Mouse (Mus musculus): ENCODE measurements around the gene Mier3.

The Mier3 gene

DNA sequence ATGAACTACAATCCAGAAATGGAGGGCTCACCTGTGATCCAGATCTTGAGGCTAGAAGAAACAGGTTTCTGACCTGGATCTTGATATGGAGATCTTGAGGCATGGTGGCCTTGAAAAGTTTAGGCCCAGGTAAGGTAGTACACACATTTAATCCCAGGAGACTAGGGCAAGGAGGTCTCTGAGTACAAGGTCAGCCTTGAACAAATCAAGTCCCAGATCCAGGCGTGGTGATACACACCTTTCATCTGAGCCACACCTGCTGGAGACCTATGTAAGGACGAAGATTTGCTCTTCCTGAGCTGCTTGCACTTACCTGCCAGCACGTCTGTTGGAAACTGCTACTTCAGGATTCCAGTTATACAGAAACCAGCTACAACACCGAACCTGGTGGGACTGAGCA is at the start of gene Mier3:
Gene Mier3, plus strand, starts transcription at position 301 of the 400 bp plus-strand sequence.
- no peak for DNase-seq (ENCODE audit: extremely low spot score, low read depth, low spot score)

- DNase-seq (ENCODE audit: extremely low spot score, low read depth, low spot score) = no peak
Observed at GRCm38 (mm10) chr13:111634163-111635160, 46.3 kb upstream of the Mier3 start.

GRCm38 (mm10) chr13:111640319-111640718 is 40.5 kb upstream of the Mier3 start:
- DNase-seq (ENCODE audit: extremely low spot score, low read depth, low spot score) = no peak

DNA sequence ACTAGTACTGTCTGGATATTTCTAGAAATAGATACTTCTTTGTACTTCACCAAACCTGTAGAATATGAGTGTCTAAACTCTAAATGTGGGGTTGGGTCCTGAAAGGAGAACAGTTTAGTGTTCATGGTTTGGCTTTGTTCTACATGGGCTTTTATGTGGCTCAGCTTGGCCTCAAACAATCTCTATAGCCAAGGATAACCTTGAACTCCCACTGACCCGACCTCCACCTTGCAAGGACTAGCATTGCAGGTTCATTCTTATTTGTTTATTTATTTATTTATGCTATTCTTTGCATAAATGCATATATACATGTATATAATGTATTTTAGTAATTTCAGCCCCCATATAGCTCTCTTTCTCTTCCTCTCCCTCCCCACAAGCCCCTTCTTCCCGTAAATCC is 37.1 kb upstream of the Mier3 start:
- DNase-seq (ENCODE audit: extremely low spot score, low read depth, low spot score) = no peak

DNA sequence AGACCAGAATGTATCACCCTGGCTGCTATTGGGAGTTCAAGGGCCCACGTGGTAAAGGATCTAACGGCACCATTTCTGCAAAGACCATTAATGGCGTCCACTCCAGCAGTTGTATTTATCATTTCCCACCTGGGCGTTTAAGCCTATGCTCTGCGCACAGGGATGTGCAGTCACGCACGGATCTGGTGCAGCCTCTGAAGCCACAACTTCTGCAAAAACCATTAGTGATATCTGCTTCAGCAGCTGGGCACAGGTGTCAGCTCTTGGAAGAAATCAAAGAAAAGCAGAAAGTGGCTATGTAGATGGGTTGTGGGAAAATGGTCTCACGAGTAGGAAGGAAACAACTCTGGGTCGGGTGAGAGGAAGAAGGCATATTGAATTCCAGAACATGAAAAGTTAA is 34.6 kb upstream of the Mier3 start:
- DNase-seq (ENCODE audit: extremely low spot score, low read depth, low spot score) = no peak

- DNase-seq (ENCODE audit: extremely low spot score, low read depth, low spot score) = no peak
Observed at GRCm38 (mm10) chr13:111647279-111647678, 33.5 kb upstream of the Mier3 start.

DNA sequence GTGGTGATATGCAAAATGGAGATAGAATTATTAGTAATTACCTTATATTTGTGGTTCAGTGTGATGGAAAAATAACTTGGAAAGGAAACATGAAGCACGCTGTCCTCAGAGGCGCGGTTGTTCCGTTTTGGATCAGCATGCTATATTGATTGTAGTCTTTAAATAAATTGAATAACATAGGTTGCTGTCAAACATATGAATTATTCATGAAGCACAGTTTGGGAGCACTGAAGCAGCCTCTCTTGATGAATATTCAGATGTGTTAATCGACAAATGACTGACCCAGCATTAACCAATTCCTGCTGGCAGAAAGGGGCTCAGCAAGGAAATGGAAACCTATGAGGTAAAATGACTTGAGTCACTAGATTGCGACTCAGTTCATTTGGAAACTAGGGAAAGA is 29.8 kb upstream of the Mier3 start:
- DNase-seq (ENCODE audit: extremely low spot score, low read depth, low spot score) = no peak

- no peak for DNase-seq (ENCODE audit: extremely low spot score, low read depth, low spot score)
Observed at GRCm38 (mm10) chr13:111655273-111655672, 25.5 kb upstream of the Mier3 start.

GRCm38 (mm10) chr13:111655856-111656255 is 24.9 kb upstream of the Mier3 start:
- DNase-seq (ENCODE audit: extremely low spot score, low read depth, low spot score) = no peak

- no peak for DNase-seq (ENCODE audit: extremely low spot score, low read depth, low spot score)
Observed at GRCm38 (mm10) chr13:111656309-111656708, 24.5 kb upstream of the Mier3 start.

GRCm38 (mm10) chr13:111656769-111657168 is 24.0 kb upstream of the Mier3 start:
- DNase-seq (ENCODE audit: extremely low spot score, low read depth, low spot score) = no peak

GRCm38 (mm10) chr13:111658501-111659280 is 22.1 kb upstream of the Mier3 start:
- DNase-seq (ENCODE audit: extremely low spot score, low read depth, low spot score) = peak; percentile 8

- DNase-seq (ENCODE audit: extremely low spot score, low read depth, low spot score) = no peak
Observed at GRCm38 (mm10) chr13:111659430-111659829, 21.3 kb upstream of the Mier3 start.

DNA sequence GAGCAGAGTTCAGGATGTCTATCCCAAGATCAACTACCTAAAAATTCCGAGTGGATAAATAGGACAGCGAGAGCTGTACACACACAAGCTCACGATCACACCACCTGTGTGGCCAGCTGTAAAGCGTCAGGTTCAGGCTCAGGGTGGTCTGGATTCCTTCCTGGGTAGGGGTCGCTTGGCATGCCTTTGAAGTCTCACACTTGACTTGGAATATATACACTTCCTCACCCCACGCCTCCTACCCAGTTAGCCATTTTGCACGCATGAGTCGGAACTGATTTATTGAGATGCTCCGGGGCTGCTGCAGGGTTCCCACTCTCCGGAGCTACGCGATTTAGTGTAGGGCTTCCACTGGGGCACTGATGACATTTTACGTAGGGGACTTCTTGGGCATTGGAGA is 20.7 kb upstream of the Mier3 start:
- DNase-seq (ENCODE audit: extremely low spot score, low read depth, low spot score) = no peak

DNA sequence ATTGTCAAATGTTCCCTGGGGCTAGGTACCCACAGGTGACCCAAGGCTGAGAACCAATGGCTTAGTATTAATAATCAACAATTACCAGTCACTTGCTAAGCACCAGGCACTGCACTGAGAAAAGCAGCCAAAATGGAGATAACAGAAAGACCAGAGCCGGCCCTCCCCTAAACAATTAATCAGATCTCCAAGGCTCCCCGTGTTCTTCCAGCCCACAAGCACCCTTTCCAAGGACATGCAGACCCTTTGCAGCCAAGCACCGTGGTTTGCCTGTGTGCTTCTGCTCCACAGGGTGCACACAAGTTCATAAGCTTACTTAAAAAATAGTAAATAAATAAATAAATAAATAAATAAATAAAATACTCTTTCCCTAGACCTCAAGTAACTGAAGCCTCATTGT is 20.2 kb upstream of the Mier3 start:
- DNase-seq (ENCODE audit: extremely low spot score, low read depth, low spot score) = no peak

DNA sequence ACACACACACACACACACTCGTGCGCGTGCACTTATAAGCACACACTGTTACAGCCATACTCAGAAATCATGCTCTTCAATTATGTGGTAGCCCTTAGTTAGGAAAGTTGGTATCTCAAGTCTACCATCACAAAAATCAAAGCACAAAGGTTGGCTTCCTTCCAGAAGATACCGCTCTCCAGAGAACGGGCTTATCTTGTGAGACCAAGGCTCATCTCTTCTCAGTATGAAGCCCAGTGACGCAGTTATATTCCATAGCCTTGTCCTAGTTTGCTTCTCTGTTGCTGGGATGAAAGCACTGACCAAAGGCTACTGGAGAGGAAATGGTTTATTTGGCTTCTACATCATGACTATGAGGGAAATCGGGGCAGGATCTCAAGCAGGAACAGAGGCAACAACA is 12.8 kb upstream of the Mier3 start:
- no peak for DNase-seq (ENCODE audit: extremely low spot score, low read depth, low spot score)

GRCm38 (mm10) chr13:111676841-111677240 is 3.9 kb upstream of the Mier3 start:
- DNase-seq (ENCODE audit: extremely low spot score, low read depth, low spot score) = no peak

DNA sequence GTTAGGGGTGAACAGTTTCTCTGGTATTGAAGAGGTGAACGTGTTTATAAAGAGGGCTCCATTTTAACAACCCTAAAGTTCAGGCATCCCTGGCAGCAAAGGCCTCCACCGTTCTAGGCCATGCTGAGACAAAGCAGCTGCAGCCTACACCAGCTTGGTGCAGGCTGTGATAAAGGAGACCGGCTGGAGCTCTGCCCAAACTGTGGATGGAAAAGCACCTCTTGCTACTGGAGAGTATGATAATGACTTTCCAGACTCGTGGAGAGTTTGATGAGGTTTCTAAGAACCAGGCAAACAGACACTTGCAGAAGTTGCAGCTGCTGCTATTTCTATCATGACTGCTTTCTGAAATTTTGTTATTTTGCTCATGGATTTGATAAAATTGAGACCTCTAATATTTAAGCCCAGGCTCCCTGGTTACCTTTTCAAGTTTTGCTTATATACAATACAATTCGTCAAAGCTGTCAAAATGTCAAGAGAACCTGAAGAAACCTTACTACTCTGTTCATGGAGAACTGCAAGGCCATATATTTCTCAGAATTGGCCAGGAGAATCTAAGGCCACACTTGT is 3.4 kb downstream of the Mier3 start:
- DNase-seq (ENCODE audit: extremely low spot score, low read depth, low spot score) = no peak

GRCm38 (mm10) chr13:111685751-111686462 is 5.1 kb downstream of the Mier3 start:
- DNase-seq (ENCODE audit: extremely low spot score, low read depth, low spot score) = no peak

DNA sequence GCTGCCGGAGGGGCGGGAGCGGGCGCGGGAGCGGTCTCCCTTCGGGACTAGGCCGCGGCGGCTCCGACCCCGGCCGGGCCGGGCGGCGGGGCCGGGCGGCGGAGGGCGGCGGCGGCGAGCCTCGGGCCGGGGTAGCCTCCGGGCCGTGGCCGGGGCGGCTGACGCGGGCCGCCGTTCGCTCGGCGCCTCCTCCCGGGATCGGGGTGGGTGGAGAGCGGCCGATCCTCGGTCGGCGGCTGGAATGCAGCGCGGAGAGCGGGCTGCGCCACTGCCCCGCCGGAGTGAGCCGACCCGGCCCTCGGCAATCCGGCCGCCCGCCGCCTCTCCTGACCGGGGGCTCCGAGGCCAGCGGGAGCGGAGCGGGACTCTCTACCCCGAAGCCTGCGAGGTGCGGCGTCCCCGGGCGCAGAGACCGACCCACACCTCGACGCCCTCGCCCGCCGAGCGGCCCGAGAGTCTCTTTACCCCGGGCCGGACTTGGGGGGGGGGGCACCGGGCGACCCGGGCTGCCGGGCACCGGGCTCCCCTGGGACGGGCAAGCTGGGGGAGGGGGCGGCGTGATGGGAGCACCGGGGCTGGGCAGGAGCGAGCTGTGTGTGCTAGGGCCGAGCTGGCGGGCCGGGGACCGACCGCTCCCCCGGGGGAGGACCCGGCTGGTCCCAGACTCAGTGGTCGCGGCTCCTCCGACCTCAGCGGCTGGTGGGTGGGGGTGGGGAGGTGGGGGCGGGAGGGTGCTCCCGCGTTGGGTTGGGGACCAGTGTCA is 5.9 kb downstream of the Mier3 start:
- DNase-seq (ENCODE audit: extremely low spot score, low read depth, low spot score) = no peak

Data from hindlimb bud, embryonic 11.5 days (tissue).